Mouse (Mus musculus) thymus, adult 2 months (tissue): ENCODE results near the gene Olfr1196.

Experiments
- CTCF ChIP-seq: fragments of 200-500 bp; IDR thresholded peaks from 2 replicates; pipeline ENCODE4 v1.5.1; 2012; ENCODE audit warnings: mild to moderate bottlenecking, control low read depth, low read length, moderate library complexity, borderline replicate concordance; ENCODE audit not compliant: control insufficient read depth, poor library complexity, insufficient read depth; ENCODE audit errors: extremely low read depth
- POLR2A ChIP-seq: fragments of 200-500 bp; IDR thresholded peaks from 2 replicates; pipeline ENCODE4 v1.6.1; 2012; ENCODE audit warnings: mild to moderate bottlenecking, low read length, control low read depth, moderate library complexity; ENCODE audit not compliant: control insufficient read depth, poor library complexity, insufficient read depth; ENCODE audit errors: extremely low read depth

DNA sequence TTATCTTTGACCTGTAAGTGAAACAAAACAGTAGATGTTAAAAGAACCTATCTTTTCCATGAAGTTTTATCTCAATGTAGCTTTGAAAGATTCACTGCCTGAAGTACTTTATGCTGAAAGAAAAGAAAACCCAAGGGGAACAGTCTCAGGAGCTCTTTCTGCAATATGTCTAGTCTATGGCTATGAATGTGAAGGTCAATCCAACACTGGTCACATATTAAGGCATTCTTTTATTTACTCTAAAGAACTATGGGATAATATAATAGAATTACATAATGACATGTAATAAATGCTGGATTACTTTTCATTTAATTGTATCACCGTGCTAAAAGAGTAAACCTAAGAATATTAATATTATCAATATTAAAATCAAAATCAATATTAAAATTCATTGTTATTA, 27.9 kb upstream of the Olfr1196 start, which contains the start of gene Olfr1197:
- TF ChIP-seq POLR2A (no peak), CTCF (no peak)
